Mouse (Mus musculus) left cerebral cortex, adult 9 months (tissue): ENCODE measurements around the gene Tgoln1.

Experiments used
- DNase-seq, 2 experiments: peaks; one replicate each; pipeline ENCODE4 v3.0.0; 2022; ENCODE audit warnings: low spot score in 2 of 2

The Tgoln1 gene

DNA sequence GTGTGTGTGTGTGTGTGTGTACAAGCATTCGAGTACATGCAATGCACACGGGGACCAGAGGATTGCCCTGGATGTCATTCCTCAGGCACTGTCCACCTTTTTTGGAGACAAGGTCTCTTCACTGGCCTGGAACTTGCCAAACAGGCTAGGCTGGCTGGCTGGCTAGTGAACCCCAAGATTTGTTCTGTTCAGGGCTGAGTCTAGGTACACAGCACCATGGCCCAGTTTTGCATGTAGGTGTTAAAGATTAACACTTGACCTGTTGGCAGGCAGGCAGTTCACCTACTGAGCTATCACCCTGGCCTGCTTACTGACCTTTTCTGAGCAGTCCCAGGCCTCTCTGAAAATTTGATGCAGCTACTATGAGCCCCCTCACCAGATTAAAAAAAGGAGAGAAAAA is 13.6 kb upstream of the Tgoln1 start:
- no peak for DNase-seq

DNA sequence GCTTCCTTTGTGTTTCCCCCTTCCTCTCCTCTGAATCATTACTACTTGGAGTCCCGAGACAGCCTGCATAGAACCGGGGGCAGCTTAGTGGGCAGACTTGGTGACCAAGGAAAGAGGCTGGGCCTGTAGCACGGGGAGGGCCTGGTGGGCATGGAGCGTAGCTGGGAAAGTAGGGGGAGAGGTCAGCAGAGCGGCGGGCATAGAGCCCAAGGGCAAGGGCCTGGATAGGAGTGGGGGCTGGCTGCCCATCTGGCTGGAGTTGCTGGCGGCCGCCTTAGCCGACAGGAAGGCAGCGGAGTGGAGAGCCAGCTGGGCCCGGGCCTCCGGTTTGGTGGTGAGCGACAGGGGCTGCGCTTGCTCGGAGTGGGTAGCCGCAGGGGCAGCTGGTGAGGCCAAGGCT is 10.5 kb upstream of the Tgoln1 start:
- DNase-seq = no peak

DNA sequence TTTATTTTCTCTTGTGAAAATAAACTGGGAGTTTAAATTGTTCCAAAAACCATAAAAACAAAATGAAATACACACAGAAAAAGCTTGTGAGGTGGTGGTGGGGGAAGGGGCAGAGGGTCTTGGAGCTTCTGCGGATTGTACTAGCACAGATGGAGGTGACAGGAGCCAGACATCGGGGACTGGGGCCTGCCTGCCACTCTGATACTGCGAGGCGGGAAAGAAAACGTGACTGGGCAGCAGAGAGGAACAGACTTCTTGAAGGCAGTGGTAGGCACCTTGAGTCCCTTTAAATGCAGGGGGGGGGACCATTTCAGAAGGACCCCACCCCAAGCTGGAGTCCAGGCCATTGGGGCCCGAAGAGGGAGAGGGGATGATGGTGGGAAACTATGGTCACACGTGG is 9.6 kb upstream of the Tgoln1 start:
- DNase-seq = no peak

DNA sequence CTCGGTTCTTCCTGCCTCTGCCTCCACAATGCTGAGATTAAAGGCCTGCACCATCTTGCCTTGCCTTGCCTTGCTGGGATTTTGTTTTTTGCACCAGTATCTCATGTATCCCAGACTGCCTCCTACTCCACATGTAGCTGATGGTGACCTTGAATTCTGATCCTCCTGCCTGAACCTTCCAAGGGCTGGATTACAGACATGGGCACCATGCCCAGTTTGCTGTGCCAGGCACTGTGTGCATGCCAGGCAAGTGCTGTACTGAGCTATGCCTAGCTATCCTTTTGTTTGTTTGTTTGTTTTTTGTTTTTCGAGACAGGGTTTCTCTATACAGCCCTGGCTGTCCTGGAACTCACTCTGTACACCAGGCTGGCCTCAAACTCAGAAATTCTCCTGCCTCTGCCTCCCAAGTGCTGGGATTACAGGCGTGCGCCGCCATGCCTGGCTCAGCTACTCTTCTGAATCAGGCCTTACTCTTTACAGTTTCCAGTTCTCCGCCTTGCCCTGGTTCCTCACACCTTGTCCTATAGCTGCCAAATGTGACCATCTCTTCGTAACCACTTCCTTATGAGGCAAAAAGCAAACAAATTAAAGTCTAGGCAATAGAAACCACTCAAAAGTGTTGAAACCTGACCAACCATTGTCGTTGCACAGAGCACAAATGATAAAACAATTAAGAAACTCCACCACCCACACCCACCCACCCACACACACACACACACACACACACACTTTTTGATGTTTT is 7.0 kb upstream of the Tgoln1 start:
- no peak for DNase-seq

DNA sequence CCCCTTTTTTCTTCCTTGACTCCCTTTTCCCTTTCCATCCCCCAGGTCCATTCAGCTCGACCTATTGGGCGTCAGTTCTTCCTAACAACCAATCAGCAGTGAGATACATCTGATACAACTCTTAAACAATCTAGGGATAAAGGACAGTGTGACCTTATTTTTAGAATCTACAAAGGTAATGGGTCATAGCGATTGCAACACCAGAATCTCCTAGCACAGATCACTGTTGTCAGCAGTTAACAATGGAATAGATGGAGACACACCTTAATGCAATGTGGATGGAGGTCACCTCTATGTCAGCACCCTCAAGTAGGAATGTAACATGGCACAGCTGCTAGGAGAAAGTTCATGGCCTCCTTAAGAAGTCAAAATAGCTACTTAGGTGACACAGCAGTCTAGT is 6.1 kb upstream of the Tgoln1 start:
- no peak for DNase-seq

DNA sequence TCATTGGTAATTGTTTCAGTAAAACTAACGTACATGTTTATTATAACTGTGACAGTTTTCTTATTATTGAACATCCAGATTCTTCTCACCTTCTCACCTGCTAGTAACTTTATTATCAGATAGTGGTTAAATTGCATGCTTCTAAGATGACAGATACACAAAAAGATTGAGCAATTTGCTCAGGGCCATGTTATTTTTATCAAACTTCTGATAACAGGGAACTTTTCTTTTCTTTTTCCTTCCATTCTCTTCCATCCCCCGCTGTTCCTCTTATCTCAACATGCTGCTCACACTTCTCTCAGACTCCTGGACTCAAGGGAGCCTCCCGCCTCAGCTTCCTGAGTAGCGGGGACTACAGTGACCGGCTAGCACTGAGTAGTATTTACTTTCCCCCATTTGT is 4.1 kb upstream of the Tgoln1 start:
- no peak for DNase-seq

DNA sequence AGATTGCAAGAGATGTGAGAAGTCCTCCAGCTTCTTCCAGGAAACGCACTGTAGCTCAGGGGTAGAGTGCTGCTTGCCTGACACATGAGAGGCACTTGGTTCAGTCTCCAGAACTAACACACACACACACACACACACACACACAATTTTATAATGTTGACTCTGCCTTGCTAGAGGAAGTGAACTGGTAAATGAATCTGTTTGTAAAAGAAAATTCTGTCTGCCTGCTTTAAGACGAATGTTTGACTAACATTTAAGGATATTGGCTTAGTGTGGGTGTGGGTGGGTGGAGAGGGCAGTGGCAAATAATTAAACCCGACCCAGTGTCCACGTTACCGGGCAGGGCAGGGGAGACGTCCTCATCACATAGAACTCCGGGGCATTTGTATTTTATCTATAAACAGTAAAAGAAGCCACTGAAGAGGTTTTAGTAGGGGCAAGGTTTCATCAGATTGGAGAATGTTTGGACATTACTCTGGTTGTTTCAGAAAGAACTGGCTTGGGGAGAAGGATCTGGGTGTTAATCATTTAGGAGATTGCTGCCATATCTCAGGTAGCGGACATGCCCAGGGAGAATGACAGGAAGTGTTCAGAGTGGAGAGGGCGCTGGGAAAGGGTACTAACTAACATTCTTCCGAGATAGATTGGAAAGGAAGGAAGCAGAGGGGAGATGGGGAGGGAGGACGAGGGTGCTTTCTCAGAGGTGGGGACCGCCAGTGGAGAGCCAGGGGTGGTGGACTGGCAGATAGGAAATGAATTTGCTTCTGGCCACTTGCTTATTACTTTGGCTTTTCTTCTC is 3.1 kb upstream of the Tgoln1 start:
- DNase-seq = no peak

DNA sequence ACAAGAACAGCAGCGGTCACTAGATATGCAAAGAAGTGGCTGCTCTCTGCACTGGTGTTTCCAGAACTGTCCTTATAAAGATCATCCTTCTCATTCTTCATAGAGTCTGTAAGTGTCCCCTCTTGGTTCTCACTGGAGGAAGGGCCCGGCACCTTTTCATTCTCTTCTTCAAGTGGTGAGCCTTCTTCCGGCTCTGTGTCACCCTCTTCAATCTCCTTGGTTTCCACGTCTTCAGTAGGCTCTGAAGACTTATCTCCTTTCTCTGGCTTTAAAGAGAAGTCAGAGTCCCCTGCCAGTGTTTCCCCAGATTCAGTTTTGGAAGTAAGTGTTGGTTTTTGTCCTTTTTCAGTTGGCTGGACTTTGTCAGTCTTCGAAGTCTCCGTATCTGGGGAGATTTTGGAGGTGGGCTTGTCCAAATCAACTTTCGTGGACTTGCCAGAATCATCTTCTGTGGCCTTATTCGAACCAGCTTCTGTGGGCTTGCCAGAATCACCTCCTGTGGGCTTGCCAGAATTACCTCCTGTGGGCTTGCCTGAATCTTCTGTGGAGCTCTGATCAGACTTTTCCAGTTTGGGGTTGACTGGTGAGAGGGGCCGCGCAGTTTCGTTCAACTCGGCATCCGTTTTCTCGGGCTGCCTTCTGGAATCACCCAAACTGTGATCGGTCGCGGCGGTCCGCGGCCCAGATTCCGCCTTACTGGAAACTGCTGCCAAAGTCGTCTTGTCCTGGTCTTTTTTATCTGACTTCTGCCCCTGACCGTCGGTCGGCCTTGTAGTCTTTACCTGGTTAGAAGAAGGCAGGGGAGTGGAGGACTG is 1.0 kb downstream of the Tgoln1 start:
- DNase-seq = no peak

DNA sequence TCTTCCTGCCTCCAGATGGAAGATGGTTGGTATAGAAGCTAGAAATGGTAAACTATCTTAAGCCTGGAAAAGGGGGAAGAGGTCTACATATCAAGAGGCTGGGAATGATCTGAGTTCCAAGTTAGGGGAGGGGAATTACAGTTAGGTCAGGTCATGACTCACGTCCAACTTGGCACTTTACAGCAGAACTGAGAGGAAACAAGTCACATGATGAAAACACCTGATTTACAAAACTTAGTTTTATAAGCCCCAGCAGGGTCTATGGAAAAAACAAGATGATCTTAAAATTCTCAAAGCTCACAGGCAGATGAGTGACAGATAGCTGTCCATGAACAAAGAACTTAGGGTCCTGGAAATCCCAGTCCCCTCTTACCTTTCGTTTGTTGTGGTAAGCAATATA is 1.6 kb downstream of the Tgoln1 start:
- DNase-seq = no peak

DNA sequence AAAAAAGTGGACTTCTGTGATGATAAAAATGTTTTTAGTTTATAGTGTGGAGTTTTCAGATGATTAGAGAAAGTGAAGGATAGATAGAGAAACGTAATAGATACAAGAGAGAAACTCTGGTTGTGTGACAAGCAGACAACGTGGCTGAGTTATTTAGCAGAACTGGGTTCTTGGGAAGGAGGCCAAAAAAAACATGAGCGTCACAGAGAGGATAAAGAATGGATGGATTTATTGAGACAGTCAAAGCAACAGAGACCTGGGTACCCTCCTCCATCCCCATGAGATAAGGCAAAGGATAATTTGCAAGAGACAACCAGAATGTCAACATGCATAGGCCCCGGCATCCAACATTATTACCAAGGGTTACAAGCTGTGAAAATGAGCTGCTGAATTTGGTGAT is 6.5 kb downstream of the Tgoln1 start:
- DNase-seq = no peak

DNA sequence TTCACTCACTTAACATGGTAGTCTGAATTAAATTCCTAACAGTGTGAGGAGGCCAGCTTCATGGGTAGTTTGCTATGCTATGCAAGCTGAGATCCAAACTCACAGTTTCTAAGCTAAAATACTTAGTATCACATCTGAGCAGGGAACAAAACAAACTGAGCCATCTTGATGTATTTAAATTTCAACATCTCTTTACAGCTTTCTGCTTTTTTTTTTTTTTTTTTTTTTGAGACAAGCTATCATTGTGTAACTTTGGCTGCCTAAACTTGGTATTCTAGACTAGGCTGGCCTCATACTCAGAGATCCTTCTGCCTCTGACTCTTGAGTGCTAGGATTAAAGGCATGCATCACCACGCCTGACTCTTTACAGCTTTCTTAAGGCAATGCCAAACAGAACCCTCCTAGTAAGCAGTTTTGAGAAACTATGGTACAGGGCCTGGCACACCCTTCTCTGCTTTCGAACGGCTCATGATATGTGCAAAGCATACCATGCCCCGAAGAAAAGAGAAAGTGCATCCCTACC is 8.1 kb downstream of the Tgoln1 start:
- DNase-seq = no peak

DNA sequence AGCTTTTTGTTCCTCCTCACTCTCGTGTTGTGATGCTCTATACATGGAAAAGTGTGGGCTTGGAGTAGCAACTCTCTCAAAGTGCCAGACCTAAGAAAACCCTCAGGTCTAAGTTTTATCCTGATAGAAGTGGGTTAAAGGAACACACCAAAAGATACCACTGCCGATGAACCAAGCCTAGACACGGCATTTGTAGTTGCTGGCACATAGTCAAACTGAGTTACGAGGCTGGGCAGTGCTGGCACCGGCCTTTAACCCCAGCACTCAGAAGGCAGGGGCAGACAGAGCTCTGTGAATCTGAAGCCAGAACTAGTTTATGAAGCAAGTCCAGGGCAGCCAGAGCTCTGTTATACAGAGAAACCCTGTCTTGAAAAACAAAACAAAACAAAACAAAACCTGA is 9.1 kb downstream of the Tgoln1 start:
- no peak for DNase-seq

DNA sequence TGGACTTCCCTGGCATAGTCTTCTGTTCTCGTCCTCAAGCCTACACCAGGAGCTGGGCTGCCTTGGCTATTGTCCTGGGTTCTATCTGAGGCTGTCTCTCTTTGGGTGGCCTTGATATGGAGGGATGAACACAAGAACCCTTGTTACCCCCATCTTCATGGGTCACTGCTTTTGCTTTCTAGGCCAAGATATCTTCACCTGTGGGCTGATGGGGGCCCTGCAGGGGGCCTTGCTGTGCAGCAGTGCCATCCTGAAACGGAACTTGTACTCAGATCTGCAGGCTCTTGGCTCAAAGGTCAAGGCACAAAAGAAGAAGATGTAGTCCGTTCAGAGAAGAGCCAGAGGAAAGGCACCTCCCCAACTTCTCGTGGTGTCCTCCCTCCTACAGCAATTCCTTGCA is 9.7 kb downstream of the Tgoln1 start:
- no peak for DNase-seq

DNA sequence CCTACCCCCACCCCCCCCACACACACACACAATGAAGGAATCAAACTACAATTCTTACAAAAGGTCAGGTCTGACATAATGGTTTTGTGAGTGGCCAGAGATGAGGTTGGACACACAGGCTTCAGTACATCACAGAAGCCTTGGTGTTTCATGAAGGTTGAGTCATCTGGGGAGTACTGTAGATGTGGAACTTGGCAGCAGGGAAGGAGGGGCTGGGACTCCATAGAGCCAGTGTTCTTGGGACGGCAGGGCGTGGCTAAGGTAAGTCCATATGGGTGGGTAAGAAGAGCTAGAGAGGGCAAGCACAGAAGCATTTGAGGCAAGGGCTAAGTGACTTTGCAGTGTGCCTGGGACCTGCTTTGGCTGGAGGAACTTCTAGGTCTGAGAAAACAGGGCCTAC is 12.7 kb downstream of the Tgoln1 start:
- DNase-seq = no peak

DNA sequence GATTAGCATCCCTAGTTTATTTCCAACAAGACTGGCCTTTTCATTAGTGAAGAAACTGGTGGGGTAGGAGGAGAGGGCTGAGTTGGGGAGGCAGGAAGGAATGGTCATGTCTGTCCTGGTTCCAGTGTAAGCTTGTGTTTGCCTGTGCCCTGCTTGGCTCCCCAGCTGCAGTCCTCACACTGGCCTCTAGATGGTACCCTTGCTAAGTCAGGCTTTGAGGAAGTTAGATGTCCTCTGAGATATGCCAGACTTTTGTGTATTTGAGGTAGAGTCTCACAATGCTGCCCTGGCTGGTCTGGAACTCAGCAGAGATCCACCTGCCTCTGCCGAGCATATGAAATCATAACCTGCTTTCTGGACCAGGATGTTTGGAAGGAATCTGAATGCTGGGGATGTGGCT is 15.1 kb downstream of the Tgoln1 start:
- DNase-seq = peak in 1 of 2 experiments; percentile 88

DNA sequence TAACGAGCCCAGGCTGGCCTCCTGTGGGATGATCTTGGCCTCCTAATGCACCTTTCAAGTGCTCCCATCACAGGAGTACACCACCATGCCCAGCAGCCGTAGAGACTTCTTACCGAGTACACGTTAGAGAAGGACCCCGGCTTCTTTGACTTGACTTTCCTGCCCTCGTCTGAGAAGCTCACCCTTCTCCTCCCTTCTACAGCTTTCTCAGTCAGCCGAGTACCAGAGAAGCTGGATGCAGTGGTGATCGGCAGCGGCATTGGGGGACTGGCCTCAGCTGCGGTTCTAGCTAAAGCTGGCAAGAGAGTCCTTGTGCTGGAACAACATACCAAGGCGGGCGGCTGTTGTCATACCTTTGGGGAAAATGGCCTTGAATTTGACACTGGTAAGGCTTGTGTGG is 16.0 kb downstream of the Tgoln1 start:
- no peak for DNase-seq

DNA sequence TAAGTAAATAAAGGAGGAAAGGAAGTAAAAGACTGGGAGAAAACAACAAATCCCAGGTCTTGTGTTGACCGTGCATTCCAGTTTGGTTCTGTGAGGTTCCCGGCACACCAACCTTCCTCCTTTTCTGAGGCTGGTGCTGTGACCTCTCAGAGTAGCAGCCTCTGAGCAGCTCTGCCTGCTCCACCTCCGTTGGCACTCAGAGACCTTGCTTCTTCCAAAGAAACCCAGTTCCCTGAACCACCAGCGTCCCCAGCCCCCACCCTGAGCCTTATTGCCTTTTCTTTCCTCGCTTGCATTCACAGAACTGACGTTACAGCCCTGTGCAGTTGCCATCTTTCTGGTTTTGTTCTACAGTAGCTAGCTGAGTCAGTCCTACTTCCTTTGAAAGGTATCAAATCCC is 16.6 kb downstream of the Tgoln1 start:
- no peak for DNase-seq

DNA sequence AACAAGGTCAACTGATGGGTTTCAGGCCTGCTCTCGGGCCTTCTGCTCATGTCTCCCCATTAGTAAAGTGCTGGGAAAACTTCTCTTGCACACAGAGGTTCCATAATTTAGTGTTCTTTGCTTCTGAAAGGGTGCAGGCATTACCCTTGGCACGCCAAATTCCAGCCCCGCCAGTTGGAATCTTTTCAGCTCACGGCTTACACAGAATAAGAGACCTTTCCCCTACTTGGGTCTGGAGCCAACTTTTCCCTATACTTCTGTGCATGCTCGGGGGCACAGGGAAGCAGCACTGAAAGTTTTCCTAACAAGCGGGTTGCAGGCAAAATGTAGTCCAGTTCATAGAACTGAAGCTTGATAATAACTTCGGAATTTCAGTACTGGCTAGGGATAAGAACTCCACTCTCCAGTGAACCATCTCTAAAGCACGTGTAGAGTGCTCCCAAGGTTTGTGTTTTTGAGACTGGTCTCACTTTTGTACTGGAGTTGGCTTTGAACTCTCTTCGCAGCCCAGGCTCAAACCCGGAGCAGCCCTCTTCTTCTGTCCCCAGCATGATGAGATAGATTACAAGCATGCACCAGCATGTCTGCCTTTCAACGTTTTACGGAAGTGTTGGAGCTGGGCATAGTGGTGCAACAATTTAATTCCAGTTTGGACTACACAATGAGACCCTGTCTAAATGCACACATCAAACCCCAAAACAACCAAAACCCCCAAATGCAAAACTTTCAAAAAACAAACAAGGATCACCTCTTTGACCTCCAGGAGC is 17.8 kb downstream of the Tgoln1 start:
- DNase-seq = peak in 1 of 2 experiments; percentile 47

DNA sequence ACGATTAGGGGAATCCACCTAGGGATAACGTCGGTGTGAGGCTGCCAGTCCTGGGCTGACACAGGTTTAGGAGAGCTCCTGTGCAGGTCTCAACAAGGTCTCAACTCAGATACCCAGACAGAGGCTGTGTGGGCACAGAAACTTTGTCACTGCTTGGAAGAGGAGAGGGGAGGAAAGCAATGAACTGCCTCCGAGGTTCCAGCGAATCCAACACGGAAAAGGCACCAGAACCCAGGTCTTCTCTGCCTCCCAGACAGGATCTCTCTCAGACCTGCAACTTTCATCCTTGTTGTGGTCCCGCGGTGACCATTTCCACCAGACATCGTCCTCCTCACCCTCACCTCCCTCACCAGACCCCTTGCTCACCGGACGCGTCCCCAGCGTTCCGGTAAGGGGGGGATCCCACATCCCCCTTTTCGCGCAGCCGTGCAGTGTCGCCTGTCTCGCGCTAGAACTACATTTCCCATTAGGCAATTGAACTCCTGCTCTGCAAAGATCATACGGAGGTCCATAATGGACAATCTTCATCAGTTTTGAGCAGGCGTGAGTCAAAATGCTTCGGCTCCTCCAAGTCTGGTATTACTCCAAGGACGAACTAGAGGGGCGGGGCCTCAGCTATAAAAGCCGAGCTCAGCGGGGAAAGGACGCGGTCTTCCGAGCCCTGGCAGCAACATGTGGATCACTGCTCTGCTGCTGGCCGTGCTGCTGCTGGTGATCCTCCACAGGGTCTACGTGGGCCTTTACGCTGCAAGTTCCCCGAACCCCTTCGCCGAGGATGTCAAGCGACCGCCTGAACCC is 18.6 kb downstream of the Tgoln1 start, which contains the start of the genes Elmod3 and Retsat:
TSS of gene Elmod3 (minus strand) at position 458 of the 798 bp plus-strand sequence.
TSS of gene Retsat (plus strand) at position 520 of the 798 bp plus-strand sequence.
- DNase-seq = peak; percentile 91 to 94

DNA sequence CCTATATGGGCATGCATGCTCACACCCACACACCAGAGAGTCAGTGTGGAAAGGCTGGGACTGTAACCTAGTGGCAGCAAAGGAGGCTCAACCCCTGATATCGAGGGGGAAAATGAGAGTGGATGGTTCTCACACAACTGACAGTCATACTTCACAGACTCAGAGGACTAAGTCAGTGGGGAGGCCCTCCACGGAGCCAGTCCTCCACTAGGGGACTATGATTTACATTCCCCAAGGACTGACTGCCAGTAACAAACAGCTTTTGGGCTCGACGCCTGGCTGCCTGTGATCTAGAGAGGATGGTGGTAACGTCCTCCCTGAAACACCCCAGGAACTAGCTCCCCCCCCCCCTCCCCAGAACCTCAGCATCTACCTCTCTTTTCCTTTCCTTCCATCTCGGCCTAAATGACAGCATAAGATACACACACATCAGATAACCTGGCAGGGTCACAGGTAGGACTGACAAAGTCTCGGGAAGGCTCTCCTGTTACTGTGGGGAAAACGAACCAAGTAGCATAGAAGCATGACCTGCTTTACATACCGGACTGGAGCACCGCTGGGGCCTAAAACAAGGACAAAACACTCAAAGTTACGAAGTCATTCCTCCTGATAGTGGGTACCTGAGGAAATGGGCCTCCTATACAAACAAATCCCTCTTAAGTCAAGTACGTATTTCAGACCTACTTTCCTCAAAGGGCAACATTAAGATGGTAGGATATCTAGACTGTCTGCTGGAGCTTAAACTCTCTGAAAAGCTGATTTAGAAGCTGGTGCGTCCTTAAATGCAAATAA is 19.5 kb downstream of the Tgoln1 start:
- DNase-seq = no peak
